Mouse (Mus musculus) stomach, embryonic 16.5 days (tissue): ENCODE data around the gene Stat5a. TPM values are rescaled to one million over a fixed set of nuclear protein-coding genes. Genes with fewer than 3 reads are reported as not detected.

Source experiments
- ATAC-seq: fragments of 200-750 bp; cut with Nextera tagmentation; 2 replicates; pipeline ENCODE4 v1.8.0; 2017; ENCODE audit warnings: moderate number of reproducible peaks, moderate TSS enrichment; ENCODE audit not compliant: insufficient read depth, low FRiP score
- H3K27ac ChIP-seq: fragments of 300-500 bp; sonication (generic); 2 replicates; pipeline ENCODE4 v1.5.1; 2014; ENCODE audit warnings: low read length
- H3K27me3 ChIP-seq: fragments of 300-500 bp; sonication (generic); 2 replicates; pipeline ENCODE4 v1.6.1; 2014; ENCODE audit warnings: low read length, control low read depth, mixed read lengths; ENCODE audit not compliant: control insufficient read depth, insufficient read depth
- H3K36me3 ChIP-seq: fragments of 300-500 bp; sonication (generic); 2 replicates; pipeline ENCODE4 v1.6.1; 2014; ENCODE audit warnings: low read length; ENCODE audit not compliant: control insufficient read depth, insufficient read depth
- H3K4me1 ChIP-seq: fragments of 300-500 bp; sonication (generic); 2 replicates; pipeline ENCODE4 v1.6.1; 2014; ENCODE audit warnings: low read length, control low read depth, mixed read lengths; ENCODE audit not compliant: control insufficient read depth, insufficient read depth
- H3K4me2 ChIP-seq: fragments of 300-500 bp; sonication (generic); 2 replicates; pipeline ENCODE4 v1.6.1; 2014; ENCODE audit warnings: low read depth, low read length, mixed read lengths
- H3K4me3 ChIP-seq: fragments of 300-500 bp; sonication (generic); replicated peaks from 2 replicates; pipeline ENCODE4 v1.5.1; 2014; ENCODE audit warnings: mild to moderate bottlenecking, low read length
- H3K9ac ChIP-seq: fragments of 300-500 bp; sonication (generic); 2 replicates; pipeline ENCODE4 v1.6.1; 2014; ENCODE audit warnings: low read length
- H3K9me3 ChIP-seq: fragments of 300-500 bp; sonication (generic); replicated peaks from 2 replicates; pipeline ENCODE4 v1.6.1; 2016; ENCODE audit warnings: low read length, control low read depth; ENCODE audit not compliant: control insufficient read depth
- WGBS: fragments of 180-500 bp; shearing (Covaris S2); extraction: QIAGEN DNeasy Blood & Tissue Kit; methylation state at CpG from one replicate; pipeline ENCODE4 v1.1.7; 2014; 5-methylcytosine and 5-hydroxymethylcytosine counted together
- polyA plus RNA-seq: library from polyadenylated mRNA; unstranded; fragments of >200 nt; fragmentation: Nextera tagmentation; extraction: Ambion mirVana; gene quantifications from 2 replicates; pipeline ENCODE4 v1.2.1, GENCODE M21; 2015

Gene Stat5a
- polyA plus RNA-seq, 1 experiment from 2014 or later, result 12.0 TPM

DNA sequence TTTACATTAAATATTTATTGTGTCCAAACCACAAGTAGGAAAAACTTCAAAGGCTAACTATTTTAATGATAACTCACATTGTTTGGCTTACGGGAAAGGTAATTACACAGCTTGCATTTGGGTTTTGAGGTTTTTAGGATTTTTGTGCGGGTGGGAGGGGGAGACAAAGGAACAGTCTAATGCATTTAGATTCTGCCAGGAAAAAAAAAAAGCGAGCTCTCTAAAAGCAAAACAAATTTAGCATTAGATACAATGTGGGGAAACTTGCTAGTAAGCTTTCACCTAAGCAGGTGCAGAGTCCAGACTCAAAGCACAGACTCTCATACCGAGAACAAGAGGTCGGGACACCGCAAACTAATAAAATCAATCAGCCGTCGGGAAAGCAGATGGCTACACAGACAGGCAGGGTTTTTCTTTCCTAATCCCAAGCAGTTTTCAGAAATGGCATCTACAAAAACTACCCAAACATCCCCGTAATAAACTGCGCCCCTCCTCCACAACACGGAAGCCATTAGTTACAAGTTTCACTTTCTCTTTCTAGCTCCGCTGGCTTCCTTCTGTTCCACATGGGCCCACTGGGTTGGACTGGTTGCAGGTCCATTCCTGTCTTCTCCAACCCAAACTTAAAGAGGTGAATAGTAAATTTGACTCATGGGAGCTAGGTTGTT is 72.2 kb downstream of the Stat5a start:
- H3K27me3 ChIP-seq, result no peaks in the 10 kb centered on the region
- H3K4me2 ChIP-seq, result peak overlapping the region; percentile 52
- ATAC-seq, result no peak
- H3K36me3 ChIP-seq, result no peaks in the 10 kb centered on the region
- H3K9ac ChIP-seq, result peak overlapping the region; percentile 67
- peak overlapping the region; percentile 73 for H3K27ac ChIP-seq
- H3K4me3 ChIP-seq, result peak overlapping the region; percentile 45
- H3K9me3 ChIP-seq, result no peaks in the 10 kb centered on the region
- WGBS, result 32% methylated on average over 12 of the region's 12 CpGs
- H3K4me1 ChIP-seq, result peaks cover 19% of the 10 kb centered on the region

Other genes starting within 250 kb of the Stat5a start
- gene Nkiras2, start 240.1 kb upstream of the Stat5a start, polyA plus RNA-seq, result 60.7 and 67.1 TPM in 2 replicates
- 209 and 214 TPM in 2 replicates for gene Dnajc7, start 239.2 kb upstream of the Stat5a start, polyA plus RNA-seq
- gene Zfp385c, start 166.9 kb upstream of the Stat5a start, polyA plus RNA-seq, result 0.19 and 0.27 TPM in 2 replicates
- gene Dhx58, start 155.1 kb upstream of the Stat5a start, polyA plus RNA-seq, result 2.8 and 3.6 TPM in 2 replicates
- 40.6 and 41.5 TPM in 2 replicates for gene Kat2a, start 146.9 kb upstream of the Stat5a start, polyA plus RNA-seq
- gene Hspb9, start 145.5 kb upstream of the Stat5a start, polyA plus RNA-seq, result 0.36 TPM in 1 of 2 replicates, not detected in the other
- gene Rab5c, start 121.1 kb upstream of the Stat5a start, polyA plus RNA-seq, result 33.2 and 33.9 TPM in 2 replicates
- 0.14 and 0.22 TPM in 2 replicates for gene Kcnh4, start 99.4 kb upstream of the Stat5a start, polyA plus RNA-seq
- not detected in 2 replicates for gene Hcrt, start 96.4 kb upstream of the Stat5a start, polyA plus RNA-seq
- gene Ghdc, start 88.4 kb upstream of the Stat5a start, polyA plus RNA-seq, result 6.5 and 7.2 TPM in 2 replicates
- 26.2 and 27.4 TPM in 2 replicates for gene Stat5b, start 8.6 kb upstream of the Stat5a start, polyA plus RNA-seq
- 47.2 and 56.1 TPM in 2 replicates for gene Stat3, start 80.2 kb downstream of the Stat5a start, polyA plus RNA-seq
- gene Cavin1, start 111.5 kb downstream of the Stat5a start, polyA plus RNA-seq, result 381 and 403 TPM in 2 replicates
- gene Atp6v0a1, start 150.1 kb downstream of the Stat5a start, polyA plus RNA-seq, result 47.8 and 50.5 TPM in 2 replicates
- 17.0 and 17.2 TPM in 2 replicates for gene Naglu, start 210.7 kb downstream of the Stat5a start, polyA plus RNA-seq
- 0.30 TPM in 1 of 2 replicates, not detected in the other for gene Hsd17b1, start 219.1 kb downstream of the Stat5a start, polyA plus RNA-seq
- gene Coasy, start 223.2 kb downstream of the Stat5a start, polyA plus RNA-seq, result 38.9 and 41.8 TPM in 2 replicates
- 57.4 and 60.5 TPM in 2 replicates for gene Mlx, start 227.9 kb downstream of the Stat5a start, polyA plus RNA-seq
- 21.4 and 23.4 TPM in 2 replicates for gene Psmc3ip, start 236.1 kb downstream of the Stat5a start, polyA plus RNA-seq